Mouse (Mus musculus): ENCODE results near the gene Evc2.

- TF ChIP-seq MYOG (IDR thresholded peaks at IDR 0.05; ENCODE audit: control insufficient read depth, extremely low read depth, insufficient read length) (no peak), CTCF (IDR thresholded peaks at IDR 0.05; ENCODE audit: control insufficient read depth, insufficient read depth, insufficient read length) (no peak), USF1 (IDR thresholded peaks at IDR 0.05; ENCODE audit: low read depth) (no peak), MAX (IDR thresholded peaks at IDR 0.05) (no peak)
Measured at GRCm38 (mm10) chr5:37320174-37320573, 18.1 kb upstream of the Evc2 start.
